Mouse (Mus musculus) CD4-positive, CD25-positive, alpha-beta regulatory T cell, adult 2 months (primary cell): ENCODE data around the gene Spns3.

Source experiments
- DNase-seq: peaks from one replicate; pipeline ENCODE4 v3.0.0-alpha.2; 2012; ENCODE audit warnings: low read depth, low spot score

Gene Spns3

DNA sequence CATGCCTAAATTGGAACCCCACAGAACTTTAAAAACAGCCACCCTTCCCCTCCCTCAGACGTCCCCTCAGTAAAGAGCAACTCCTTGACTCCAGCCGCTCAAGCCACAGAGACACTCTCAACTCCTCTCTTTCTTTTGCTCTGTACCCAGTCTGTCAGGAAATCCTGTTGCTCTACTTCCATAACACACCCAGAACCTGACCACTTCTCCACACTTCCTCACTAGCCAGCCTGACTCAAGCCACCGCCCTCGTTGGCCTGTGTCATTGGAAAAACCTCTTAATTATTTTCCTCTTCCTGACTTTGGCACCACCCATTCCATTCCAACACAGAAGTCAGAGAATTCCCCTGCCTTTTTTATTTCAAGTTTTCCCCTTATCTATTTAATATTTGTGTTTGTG lies 31.1 kb downstream of the Spns3 start:
- no peak for DNase-seq

DNA sequence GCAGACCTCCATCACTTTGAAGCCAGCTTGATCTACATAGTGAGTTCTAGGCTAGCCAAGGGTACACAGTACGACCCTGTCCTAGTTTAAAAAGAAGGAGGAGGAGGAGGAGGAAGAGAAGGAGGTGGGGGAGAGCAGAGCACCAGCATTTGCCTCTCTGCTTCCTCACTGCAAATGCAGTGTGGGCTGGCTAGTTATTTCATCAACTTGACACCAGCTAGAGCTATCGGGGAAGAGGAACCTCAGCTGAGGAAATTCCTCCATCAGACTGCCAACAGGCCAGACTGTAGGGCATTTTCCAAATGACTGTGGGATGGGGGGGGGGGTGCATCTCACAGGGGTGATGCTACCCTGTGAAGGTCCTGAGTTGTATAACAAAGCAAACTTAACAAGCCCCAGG lies 31.9 kb downstream of the Spns3 start:
- no peak for DNase-seq

DNA sequence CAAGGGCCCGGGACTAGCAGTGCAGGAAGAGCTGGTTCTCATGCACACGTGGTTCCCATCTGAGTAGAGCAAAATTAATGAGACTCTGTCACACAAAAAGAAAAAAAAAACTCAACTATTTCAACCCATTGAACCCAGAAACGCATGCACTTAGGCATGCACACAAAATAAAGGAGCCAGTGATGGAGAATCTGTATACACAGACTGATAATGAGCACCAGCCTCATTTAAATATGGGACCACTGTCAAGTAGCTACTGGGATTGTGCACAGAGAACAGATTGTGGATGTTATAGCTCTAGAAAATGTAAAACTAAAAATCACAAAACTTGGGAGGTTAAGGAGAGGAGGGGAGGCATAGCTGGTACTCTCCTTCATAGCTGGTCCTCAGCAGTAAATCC lies 35.3 kb downstream of the Spns3 start:
- DNase-seq = no peak

DNA sequence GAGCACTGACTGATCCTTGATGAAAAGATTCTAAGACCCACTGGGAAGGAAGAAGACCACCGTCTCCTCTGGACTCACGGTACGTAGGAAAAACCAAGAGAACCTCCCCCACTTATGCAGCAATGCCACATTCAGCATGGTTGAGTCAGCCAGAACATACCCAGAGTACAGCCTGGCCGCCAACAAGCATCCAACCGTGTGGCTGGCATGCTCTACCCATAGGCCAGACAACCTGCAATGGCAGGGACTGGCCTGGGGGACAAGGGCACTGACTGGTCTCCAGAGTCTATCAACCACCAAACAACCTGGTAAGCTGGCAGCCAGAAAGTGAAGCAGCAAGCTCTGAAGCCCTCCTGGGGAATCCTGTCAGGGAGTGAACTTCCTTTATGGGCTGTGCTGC lies 41.7 kb downstream of the Spns3 start:
- DNase-seq = no peak

DNA sequence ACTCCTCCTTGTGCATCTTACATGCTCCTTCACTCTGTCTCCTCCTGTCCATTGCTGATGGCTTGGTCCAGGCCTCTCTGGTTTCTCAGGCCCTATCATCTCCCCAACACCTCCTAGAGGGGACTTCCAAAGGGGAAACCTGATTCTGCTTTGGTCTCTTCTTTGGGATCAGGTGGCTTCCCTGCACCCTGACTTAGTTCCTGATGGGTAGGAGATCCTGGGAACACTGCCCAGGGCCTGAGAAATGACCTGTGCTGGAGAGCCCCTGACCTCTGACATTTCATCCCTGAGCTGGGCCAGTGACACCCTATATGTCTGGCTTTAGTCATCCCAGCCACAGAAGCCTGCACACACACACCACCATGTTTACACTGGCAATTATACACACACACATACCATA lies 42.7 kb downstream of the Spns3 start:
- no peak for DNase-seq

DNA sequence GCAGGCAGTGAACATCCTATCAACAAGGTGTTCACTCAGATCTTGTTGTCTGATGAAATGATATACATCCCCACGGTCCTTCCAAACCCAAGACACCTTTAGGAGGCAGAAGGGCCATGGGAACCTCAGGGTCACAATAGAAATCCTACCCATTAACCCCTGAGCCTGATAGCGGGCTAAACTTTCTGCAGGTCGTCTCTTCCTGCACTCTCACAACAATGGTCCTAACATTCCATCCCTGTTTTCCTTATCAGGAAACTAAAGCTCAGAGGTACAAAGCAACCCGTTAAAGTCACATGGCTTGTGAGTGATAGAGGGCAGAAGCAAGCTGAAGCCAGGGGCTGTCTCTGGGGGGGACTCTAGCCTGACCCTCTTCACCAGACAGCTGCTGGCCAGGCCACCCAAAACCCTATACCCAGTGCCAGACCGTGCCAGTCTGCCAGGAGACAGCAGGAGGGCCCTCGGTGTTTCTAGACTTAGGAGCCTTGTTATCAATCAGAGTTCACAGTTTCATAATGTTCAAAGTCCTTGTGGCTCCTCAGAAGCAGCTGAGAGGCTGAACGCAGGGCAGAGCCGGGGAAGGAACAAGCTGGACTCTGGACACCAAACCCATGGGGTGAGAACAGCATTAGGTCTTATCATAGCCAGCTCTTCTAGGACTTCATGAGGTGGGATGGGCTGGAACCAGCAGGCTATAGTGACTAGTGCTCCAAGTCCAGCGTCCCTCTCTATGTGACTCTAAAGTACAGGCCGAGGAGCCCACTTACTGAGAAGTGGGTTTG lies 46.1 kb downstream of the Spns3 start:
- no peak for DNase-seq

DNA sequence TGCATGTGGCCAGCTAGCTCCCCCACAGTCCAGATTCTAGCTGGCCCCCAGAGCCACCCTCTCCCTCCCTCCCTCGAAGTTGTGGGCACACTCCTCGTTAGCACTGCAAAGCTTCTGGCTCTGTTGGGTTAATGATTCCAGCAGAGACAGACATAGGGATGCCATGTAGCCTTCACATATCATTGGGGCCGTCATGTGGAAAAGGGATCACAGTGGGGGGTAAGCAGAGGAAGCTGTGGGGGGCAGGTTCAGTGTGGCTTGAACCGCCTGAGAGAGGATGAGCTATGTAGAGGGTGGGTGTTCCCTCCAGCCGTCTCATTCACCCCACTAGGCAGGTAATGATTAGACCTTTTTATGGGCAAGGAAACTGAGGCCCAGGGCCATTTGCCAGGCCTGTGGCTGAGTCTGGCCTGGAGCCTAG lies 46.8 kb downstream of the Spns3 start:
- DNase-seq = no peak

DNA sequence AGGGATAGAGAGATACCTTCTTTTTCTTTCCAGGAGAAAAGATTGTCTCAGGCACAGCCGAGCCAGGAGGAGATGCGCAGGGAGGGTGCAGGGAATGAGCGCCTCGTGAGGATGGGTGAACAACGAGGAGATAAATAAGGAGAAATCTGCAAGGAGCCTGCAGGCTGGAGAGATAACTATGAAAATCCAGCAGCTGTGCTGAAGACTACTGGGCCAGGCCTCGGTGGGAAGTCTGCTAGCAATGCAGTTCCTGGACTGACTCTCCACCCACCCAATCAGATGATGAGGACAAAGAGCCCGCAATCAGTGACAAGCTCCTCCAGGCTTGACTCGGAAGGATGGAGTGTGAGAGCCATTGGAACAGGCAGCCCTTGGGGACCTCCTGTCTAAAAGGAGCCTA lies 48.1 kb downstream of the Spns3 start:
- no peak for DNase-seq

DNA sequence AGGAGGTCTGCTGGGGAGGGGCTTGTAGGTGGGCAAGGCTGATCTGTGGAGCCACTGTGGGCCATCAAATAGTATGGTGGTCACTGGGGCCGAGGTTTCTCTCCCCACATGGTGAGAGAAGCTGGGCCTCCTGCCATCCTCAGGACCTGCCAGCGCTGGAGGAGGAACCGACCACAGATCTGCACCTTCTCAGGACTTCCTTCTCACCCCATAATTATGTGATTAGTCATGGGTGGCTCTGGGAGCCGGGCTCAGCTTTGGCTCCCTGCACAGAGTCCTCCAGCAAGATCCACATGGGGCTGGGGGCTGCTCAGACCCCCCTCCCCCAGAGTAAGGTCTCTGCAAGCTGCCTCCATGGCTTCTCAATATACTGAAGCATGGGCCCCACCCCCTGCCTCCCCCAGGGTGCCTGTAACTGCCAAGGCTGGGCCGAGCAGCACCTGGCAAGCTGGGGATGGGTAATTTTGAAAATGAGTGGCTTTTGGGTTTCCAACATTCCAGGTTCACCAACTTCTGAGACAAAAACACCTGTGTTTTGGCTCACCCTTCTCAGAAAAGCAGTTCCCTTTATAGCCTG lies 48.8 kb downstream of the Spns3 start:
- DNase-seq = no peak

DNA sequence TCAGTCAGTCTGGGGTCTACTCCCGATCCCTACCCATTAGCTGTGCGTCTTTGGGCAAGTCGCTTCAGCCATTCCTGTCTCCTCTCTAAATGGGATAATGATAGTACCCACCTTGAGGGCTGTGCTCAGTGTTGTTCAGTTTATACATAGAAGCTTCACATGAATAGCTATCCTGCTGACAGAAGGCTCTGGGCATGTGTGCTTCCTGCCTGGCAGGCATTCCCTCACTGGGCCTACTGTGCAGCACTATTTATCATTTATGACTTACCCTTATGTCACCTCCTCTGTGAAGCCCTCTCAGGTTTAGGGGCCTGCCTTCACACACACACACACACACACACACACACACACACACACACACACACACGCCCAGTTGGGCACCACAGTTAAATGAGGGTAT lies 50.2 kb downstream of the Spns3 start:
- DNase-seq = no peak

DNA sequence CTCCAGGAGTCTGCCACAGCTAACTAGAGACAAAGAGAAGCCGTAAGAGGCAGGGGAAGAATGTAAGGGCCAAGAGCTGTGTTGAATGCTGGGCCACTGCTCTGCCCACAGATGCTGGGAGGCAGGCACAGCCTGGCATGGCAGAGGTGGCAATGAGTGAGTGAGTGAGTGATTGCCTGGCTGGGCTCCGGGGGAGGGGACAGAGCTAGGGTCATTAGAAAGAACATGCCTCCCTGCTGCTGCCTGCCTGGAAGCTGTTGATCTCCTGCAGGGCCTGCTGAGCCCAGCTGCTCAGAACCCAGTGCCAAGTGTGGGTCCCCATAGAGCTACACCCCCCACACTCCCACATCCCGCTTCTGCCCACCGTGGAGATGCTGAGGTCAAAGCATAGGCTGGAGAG lies 52.9 kb downstream of the Spns3 start:
- DNase-seq = no peak

DNA sequence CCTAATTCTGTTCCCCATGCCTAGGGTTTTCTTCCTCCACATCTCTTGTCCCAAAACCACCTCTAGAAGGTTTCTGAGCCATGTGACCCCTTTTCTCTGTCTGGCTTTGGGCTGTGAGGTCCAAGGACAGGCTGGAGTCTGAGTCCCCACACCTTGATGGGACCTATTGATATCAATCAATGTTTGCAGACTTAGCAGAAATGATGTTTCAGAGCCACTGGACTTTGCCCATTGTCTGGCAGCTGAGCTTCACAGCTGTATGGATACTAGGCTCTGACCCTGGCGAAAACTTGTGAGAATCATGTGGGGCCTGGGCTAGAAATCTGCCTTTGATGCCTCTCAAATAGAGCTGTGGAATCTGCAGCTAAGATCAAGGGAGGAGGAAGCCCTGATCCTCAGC lies 53.5 kb downstream of the Spns3 start:
- no peak for DNase-seq

DNA sequence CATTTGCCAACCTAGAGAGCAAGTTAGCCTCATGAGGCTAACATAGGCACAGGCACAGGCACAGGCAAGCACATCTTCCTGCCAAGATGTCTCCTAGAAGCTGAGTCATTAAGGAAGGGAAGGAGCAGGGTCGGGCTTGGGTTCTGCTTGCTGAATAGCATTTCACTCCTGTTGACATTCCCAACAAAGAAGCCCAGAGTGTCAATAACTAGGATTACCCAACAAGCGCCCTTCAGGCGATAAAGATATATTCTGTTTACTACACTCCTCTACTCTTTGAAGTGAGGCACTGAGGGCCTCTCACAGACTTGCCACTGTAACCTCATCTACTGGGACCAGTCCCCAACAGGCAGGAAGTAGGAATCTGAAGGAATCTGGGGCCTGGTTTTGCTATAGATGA lies 54.2 kb downstream of the Spns3 start:
- DNase-seq = no peak

DNA sequence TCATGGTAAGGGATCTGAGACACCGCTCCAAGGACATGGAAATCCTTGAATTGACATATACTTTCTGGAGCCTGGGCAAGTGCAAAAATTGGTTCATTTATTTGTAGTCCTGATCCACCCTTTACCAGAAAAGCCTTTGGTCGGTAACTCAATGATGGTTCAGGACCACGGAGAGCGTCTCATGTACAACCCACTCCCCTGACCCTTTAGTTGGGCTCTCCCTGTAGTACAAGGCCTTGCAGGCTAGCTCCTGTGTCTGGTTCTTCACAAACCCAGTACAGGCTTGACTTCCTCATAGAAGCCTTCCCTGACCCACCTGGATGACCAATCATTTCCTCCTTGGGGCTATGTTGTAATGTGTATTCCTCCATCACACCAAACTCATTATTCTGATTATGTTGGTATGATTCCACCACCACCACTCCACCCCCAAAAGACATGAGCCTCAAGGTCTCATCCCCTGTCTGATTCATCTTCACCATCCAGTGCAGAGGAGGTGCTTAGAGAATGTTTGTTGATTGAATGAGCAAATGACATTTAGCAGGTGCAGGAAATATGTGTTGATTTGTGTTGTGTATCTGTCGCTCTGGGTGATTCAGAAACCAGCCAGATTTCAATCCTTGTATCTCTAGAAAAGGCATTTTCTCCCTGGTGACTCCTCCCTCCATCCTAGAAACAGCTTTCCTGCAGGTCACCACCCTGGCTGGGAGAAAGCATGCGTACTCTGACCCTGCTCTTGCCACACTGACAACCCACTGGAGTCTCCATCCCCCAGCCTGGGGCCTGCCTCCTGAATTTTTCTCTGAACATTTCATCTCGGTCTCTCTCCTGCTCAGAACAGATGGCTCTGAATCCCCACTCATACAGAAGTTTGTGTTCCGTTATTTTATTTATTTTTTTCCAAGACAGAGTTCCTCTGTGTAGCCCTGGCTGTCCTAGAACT lies 56.0 kb downstream of the Spns3 start:
- no peak for DNase-seq

DNA sequence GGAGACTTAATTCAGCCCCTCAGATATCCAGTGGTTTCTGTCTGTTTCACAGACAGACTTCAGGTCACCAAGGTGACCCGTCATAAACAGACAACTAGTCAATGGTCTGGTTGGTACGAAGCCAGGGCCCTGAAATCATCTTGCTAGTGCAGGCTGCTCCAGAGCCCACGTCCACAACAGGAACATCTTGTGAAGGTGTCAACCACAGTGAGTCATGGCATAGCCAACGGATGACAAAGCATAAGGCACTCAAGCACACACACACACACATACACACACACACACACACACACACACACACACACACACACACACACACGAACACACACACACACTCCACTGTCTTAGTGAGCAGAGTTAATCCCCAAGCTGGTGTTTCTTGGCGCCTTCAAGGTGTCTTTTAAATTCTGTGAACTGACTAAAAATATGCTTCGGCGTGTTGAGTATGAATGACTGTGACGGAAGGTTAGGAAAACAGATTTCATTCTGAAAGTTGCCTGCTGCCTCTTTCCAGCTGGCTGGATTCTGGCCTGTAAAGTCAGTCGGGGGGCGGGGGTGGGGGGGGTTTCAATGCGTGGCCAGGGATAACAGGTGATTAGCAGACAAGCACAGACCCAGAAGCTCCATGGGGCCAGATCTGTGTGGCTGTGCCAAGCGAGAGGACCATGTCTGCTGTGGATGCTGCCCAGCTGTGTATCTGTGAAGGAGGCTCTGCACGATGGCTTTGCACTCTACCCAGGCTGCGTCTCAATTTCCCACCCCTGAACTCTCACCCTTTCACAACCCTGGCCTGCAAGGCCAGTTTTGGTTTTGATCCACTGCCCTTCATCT lies 59.0 kb downstream of the Spns3 start:
- no peak for DNase-seq

DNA sequence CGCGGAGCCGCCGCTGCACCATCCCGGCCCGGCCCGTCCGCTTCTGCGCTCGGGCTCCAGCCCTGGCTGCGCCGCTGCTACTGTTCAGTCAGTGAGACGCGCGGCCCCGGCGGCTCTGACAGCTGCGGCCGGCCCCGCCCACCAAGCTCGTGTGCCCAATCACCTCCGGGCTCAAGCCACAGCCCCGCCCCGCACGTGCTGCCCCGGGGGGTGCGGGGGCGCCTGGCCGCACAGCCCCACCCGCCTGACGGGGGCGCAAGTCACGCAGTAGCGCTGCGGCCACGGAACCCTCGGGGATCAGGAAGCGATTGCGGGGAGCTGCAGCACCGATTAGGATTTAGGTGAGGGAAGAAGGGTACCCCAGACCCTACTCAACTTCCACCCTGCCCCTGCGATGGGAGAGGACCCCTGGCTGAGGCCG lies 60.4 kb downstream of the Spns3 start, which contains the start of gene Spns2:
TSS of gene Spns2 (minus strand) at position 24 of the 421 bp plus-strand sequence.
- peak; percentile 53 for DNase-seq

DNA sequence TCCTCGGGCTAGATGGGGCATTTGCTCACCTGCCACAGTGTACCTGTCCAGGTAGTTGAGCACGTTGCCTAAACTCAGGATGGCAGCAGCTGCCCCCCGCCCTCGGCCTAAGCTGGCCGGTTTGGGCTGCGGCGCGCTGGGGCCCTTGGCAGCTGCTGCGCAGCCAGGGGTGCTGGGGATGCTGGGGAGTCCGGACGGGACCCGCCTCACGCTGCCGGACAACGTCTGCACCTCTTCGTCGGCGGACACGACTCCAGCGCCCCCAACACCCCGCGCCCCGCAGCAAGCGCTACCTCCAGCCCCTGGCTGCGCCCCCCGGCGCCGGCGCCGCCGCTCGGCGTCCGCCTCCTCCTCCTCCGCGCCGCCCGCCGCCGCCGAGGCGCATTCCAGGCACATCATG lies 60.9 kb downstream of the Spns3 start:
- no peak for DNase-seq

DNA sequence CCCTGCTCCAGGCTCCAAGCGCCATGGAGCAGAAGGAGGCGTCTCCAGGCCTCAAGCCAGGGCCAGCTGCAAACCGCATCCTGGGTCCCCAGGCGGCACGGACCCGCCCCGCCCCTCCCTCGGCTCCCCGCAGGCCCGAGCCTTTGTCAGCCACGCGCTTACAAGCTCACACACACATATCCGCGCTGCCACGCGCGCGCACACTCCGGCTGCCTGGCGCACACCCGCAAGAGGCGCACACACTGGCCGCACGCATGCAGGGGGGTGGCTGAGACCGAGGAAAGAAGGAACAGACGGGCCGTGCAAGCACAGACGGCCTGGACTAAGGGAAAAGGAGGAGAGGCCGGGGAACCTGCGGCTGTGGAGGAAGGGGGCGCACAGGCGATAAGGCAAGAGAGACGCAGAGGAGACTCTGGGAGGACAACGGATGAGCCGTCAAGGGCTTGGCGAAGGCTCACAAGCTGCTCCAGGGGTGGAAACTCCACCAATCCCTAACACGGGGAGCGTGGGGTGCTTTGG lies 61.5 kb downstream of the Spns3 start:
- DNase-seq = no peak

DNA sequence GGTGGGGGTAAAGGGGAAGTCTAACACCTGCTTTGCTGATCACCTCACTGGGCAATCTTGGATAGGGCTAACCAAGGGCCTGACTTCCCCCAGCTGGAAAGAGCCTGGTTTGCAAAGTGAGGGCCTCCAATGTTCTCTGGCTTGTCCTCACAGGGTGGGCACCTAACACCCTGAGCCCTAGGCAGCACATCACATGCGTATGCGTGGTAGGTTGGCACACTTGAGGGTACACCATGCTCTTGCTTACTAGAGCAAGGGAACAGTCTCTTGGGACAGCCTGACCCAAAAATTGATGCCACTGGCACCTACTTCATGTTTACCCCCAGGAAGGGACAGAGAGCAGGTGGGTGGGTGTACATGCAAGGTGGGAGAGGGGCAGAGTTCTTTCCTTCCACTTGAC lies 62.6 kb downstream of the Spns3 start:
- DNase-seq = no peak

DNA sequence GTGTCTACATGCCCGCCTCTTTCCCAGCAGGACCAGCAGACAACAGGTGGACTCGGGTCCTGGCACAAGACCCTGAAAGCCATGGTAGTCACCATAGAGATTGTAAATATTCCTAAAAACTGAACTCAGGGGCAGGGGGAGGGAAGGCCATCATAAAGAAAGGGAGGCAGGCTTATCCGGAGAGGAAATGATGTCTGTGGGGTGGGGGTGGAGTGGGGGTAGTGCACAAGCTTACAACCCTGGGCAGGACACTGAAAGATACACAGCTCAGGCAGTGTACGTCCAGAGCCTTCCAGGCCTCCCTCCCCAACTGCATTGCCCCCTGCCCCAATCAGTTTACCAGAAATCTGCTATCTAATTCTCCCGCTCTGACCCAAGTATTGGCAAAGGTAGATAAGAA lies 63.1 kb downstream of the Spns3 start:
- no peak for DNase-seq

DNA sequence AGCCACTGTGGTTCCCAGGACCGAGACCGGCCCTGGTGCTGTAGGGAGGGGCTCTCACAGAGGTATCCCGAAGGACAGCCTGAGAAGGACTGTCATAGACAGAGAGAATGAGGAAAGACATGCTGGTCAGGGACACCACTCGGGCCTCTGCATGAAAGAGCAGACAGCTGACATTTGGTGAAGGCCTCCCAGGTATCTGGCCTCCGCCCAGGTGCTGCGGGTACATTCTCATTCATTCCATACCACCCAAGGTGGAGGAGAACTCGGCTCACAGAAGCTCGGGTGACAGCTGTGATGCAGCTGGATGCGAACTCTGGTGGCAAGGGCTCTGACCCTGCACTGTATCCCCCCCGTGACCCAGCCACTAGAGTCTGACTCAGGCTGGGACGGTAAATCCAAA lies 64.3 kb downstream of the Spns3 start:
- no peak for DNase-seq
